In the genomic region with DNA sequence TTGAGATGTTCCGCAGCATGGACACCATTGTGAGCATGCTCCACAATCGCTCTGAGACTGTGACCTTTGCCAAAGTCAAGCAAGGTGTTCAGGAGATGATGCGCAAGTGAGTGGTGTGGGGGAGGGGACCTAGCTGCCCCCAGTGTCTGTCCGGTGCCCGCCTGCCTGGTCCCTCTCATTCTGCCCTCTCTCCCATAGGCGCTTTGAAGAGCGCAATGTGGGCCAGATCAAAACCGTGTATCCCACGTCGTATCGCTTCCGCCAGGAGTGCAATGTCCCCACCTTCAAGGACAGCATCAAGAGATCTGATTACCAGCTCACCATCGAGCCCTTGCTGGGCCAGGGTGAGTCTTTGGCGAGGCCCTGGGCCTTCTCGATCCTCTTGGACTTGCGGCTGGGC, we compare ENCODE assay signal across 13 mouse cellular contexts. TPM values are rescaled to one million over a fixed set of nuclear protein-coding genes. Genes with fewer than 3 reads are reported as not detected.
A peak's percentile ranks its signal among the peaks of the same experiment; 100 is the strongest.
DNase-seq lines count a peak whose midpoint lies in the region; ATAC-seq and TF ChIP-seq lines count a peak whose summit lies in the region.
"Had no signal": no experiment of that assay in that cellular context is flagged by ENCODE, and none has a peak within 500 bp of the region (broad histone marks: within the 10 kb centered on the region; RNA-seq: fewer than 3 reads in every experiment).

No protein-coding gene starts in this region.

- ATAC-seq in hindbrain, embryonic 16.5 days: no peak
- no peak for ATAC-seq in G1E (ENCODE audit: extremely low read depth, insufficient number of reproducible peaks, low FRiP score, poor library complexity, severe bottlenecking)
- no peak for ATAC-seq in liver, embryonic 12.5 days
- ATAC-seq: lung, postnatal 0 days; midbrain, embryonic 13.5 days had no signal

- no peaks in the 10 kb centered on the region for H3K9me3 ChIP-seq in hindbrain, embryonic 10.5 days
- H3K9me3 ChIP-seq in hindbrain, embryonic 16.5 days (ENCODE audit: control insufficient read depth, low read length): no peaks in the 10 kb centered on the region
- H3K9me3 ChIP-seq in ES-Bruce4 (replicated peaks; ENCODE audit: control insufficient read depth, insufficient read depth, low read length, poor library complexity, severe bottlenecking) (no peaks in the 10 kb centered on the region), G1E (replicated peaks) (no peaks in the 10 kb centered on the region)
- H3K9me3 ChIP-seq in liver, embryonic 12.5 days (replicated peaks): no peaks in the 10 kb centered on the region
- H3K9me3 ChIP-seq: midbrain, embryonic 13.5 days; neural tube, embryonic 12.5 days had no signal

- peaks cover 64% of the 10 kb centered on the region for H3K36me3 ChIP-seq in hindbrain, embryonic 10.5 days
- peaks cover 12% of the 10 kb centered on the region; the same call in 1 of the 2 replicates for H3K36me3 ChIP-seq in hindbrain, embryonic 16.5 days (ENCODE audit: control insufficient read depth, insufficient read depth, low read length)
- H3K36me3 ChIP-seq in ES-Bruce4 (ENCODE audit: control insufficient read depth, insufficient read depth, low read length, poor library complexity, severe bottlenecking) (peaks cover 51% of the 10 kb centered on the region), G1E (replicated peaks) (peaks cover 72% of the 10 kb centered on the region)
- H3K36me3 ChIP-seq in liver, embryonic 12.5 days: peaks cover 62% of the 10 kb centered on the region

- no peak for TF ChIP-seq POLR2A in ES-Bruce4 (IDR thresholded peaks at IDR 0.05; ENCODE audit: insufficient read depth, low read length)

- intact Hi-C loops in left cerebral cortex, postnatal 25 days (cut with DNase I): no loop called here

- no peak for DNase-seq in hindbrain, embryonic 10.5 days (ENCODE audit: low spot score)
- no peak for DNase-seq in G1E (ENCODE audit: low spot score)
- DNase-seq in layer of hippocampus, postnatal 25 days (ENCODE audit: extremely low spot score in 1 of 2, low spot score in 1 of 2): no peak
- DNase-seq in left cerebral cortex, postnatal 25 days (ENCODE audit: low spot score in 2 of 2): no peak
- DNase-seq: heart, postnatal 14 days; kidney, postnatal 36 days had no signal

- no peak for TF ChIP-seq CTCF in ES-Bruce4 (IDR thresholded peaks at IDR 0.05; ENCODE audit: low read depth, low read length)
- no peak for TF ChIP-seq CTCF in G1E (IDR thresholded peaks at IDR 0.05; ENCODE audit: low read depth, low read length)

- no peak for TF ChIP-seq EP300 in ES-Bruce4 (IDR thresholded peaks at IDR 0.05; ENCODE audit: insufficient read depth, low read depth, low read length)

- H3K4me3 ChIP-seq in hindbrain, embryonic 10.5 days: peak overlapping the region; percentile 95
- H3K4me3 ChIP-seq in hindbrain, embryonic 16.5 days (ENCODE audit: low read length): no peak overlapping the region
- peak overlapping the region; percentile 85 for H3K4me3 ChIP-seq in ES-Bruce4 (ENCODE audit: low read depth, low read length)
- H3K4me3 ChIP-seq in G1E (ENCODE audit: low read depth, low read length): peak overlapping the region; percentile 92; the same call in 1 of the 2 replicates
- H3K4me3 ChIP-seq in liver, embryonic 12.5 days: peak overlapping the region; percentile 98
- H3K4me3 ChIP-seq: left cerebral cortex, adult 2 months had no signal

- peaks cover 67% of the 10 kb centered on the region for H3K4me1 ChIP-seq in hindbrain, embryonic 10.5 days (replicated peaks)
- H3K4me1 ChIP-seq in hindbrain, embryonic 16.5 days (ENCODE audit: control insufficient read depth, insufficient read depth, low read depth, low read length): peaks cover 25% of the 10 kb centered on the region
- peaks cover 6% of the 10 kb centered on the region for H3K4me1 ChIP-seq in ES-Bruce4 (ENCODE audit: control insufficient read depth, insufficient read depth, low read length)
- H3K4me1 ChIP-seq in G1E (ENCODE audit: insufficient read depth, low read depth, low read length): peaks cover 88% of the 10 kb centered on the region
- peaks cover 81% of the 10 kb centered on the region for H3K4me1 ChIP-seq in liver, embryonic 12.5 days

- WGBS in hindbrain, embryonic 10.5 days: 96% methylated on average over 16 of the region's 16 CpGs
- 95% methylated on average over 16 of the region's 16 CpGs for WGBS in hindbrain, embryonic 16.5 days
- WGBS in liver, embryonic 12.5 days (ENCODE audit: insufficient replicate concordance): 93% methylated on average over 16 of the region's 16 CpGs

- H3K9ac ChIP-seq in hindbrain, embryonic 16.5 days (ENCODE audit: low read depth, low read length): no peak overlapping the region
- peak overlapping the region; percentile 98; the same call in 1 of the 2 replicates for H3K9ac ChIP-seq in ES-Bruce4 (ENCODE audit: low read depth, poor library complexity, severe bottlenecking)
- H3K9ac ChIP-seq in liver, embryonic 12.5 days: 0 out of 2 replicates have a peak overlapping the region, but pooled peaks have one; percentile 98

- no peak overlapping the region for H3K4me2 ChIP-seq in hindbrain, embryonic 16.5 days (ENCODE audit: low read length)
- peak overlapping the region; percentile 96 for H3K4me2 ChIP-seq in liver, embryonic 12.5 days

- H3K27ac ChIP-seq in hindbrain, embryonic 10.5 days: no peak overlapping the region
- no peak overlapping the region for H3K27ac ChIP-seq in hindbrain, embryonic 16.5 days (ENCODE audit: low read depth, low read length)
- H3K27ac ChIP-seq in ES-Bruce4 (ENCODE audit: insufficient read depth, low read length): peak overlapping the region; percentile 3; the same call in 1 of the 2 replicates
- peak overlapping the region; percentile 93 for H3K27ac ChIP-seq in liver, embryonic 12.5 days
- H3K27ac ChIP-seq: left cerebral cortex, adult 2 months; midbrain, embryonic 13.5 days; neural tube, embryonic 12.5 days had no signal

- no peaks in the 10 kb centered on the region for H3K27me3 ChIP-seq in hindbrain, embryonic 10.5 days (ENCODE audit: insufficient read depth, poor library complexity, severe bottlenecking)
- H3K27me3 ChIP-seq in hindbrain, embryonic 16.5 days (replicated peaks; ENCODE audit: control insufficient read depth, insufficient read depth, low read length): no peaks in the 10 kb centered on the region
- H3K27me3 ChIP-seq in ES-Bruce4 (ENCODE audit: control insufficient read depth, insufficient read depth, low read length, poor library complexity, severe bottlenecking) (no peaks in the 10 kb centered on the region), G1E (ENCODE audit: insufficient read depth, low read length) (no peaks in the 10 kb centered on the region; the same call in 1 of the 2 replicates)
- no peaks in the 10 kb centered on the region for H3K27me3 ChIP-seq in liver, embryonic 12.5 days (replicated peaks)
- H3K27me3 ChIP-seq: midbrain, embryonic 13.5 days; neural tube, embryonic 12.5 days had no signal

RNA-seq across cellular contexts. Expression of gene Cdt1, which starts 2.2 kb away (rescaled TPM):
- 56.0 and 64.3 TPM in 2 replicates for polyA plus RNA-seq in hindbrain, embryonic 10.5 days (2016; fragmentation: Nextera tagmentation; extraction: Ambion mirVana)
- polyA plus RNA-seq in hindbrain, embryonic 16.5 days (2015; fragmentation: Nextera tagmentation; extraction: Ambion mirVana): 8.0 and 11.4 TPM in 2 replicates
- 63.7 and 68.6 TPM in 2 replicates for polyA plus RNA-seq in ES-Bruce4 (2011; ENCODE audit: insufficient read depth, insufficient read length, low read depth, missing spikeins)
- total RNA-seq in G1E (2014; fragmentation: Nextera tagmentation): 70.8 and 71.7 TPM in 2 replicates
- total RNA-seq in G1E (2017): 46.9 and 49.9 TPM in 2 replicates
- 375 and 441 TPM in 2 replicates for polyA plus RNA-seq in G1E (2012)
- polyA plus RNA-seq in liver, embryonic 12.5 days (2016; fragmentation: Nextera tagmentation; extraction: Ambion mirVana): 65.7 and 66.8 TPM in 2 replicates
- 1 to 10 TPM; 1.1 to 1.6 TPM for total RNA-seq in layer of hippocampus, postnatal 25 days (2021)
- 1 to 10 TPM; 1.7 to 3.1 TPM for total RNA-seq in left cerebral cortex, postnatal 25 days (2021)

RNA-seq across cellular contexts. Expression of gene Aprt, which starts 6.7 kb away (rescaled TPM):
- 237 and 268 TPM in 2 replicates for polyA plus RNA-seq in hindbrain, embryonic 10.5 days (2016; fragmentation: Nextera tagmentation; extraction: Ambion mirVana)
- polyA plus RNA-seq in hindbrain, embryonic 16.5 days (2015; fragmentation: Nextera tagmentation; extraction: Ambion mirVana): 202 and 203 TPM in 2 replicates
- 325 and 344 TPM in 2 replicates for polyA plus RNA-seq in ES-Bruce4 (2011; ENCODE audit: insufficient read depth, insufficient read length, low read depth, missing spikeins)
- 110 and 112 TPM in 2 replicates for total RNA-seq in G1E (2014; fragmentation: Nextera tagmentation)
- total RNA-seq in G1E (2017): 100.0 and 146 TPM in 2 replicates
- 207 and 389 TPM in 2 replicates for polyA plus RNA-seq in G1E (2012)
- 226 and 253 TPM in 2 replicates for polyA plus RNA-seq in liver, embryonic 12.5 days (2016; fragmentation: Nextera tagmentation; extraction: Ambion mirVana)
- 10 to 100 TPM; 62.5 to 69.6 TPM for total RNA-seq in layer of hippocampus, postnatal 25 days (2021)
- 10 to 100 TPM; 56.6 to 60.4 TPM for total RNA-seq in left cerebral cortex, postnatal 25 days (2021)

RNA-seq across cellular contexts. Expression of gene Piezo1, which starts 18.9 kb away (rescaled TPM):
- 6.5 and 9.2 TPM in 2 replicates for polyA plus RNA-seq in hindbrain, embryonic 10.5 days (2016; fragmentation: Nextera tagmentation; extraction: Ambion mirVana)
- polyA plus RNA-seq in hindbrain, embryonic 16.5 days (2015; fragmentation: Nextera tagmentation; extraction: Ambion mirVana): 1.7 and 3.5 TPM in 2 replicates
- 59.4 and 61.6 TPM in 2 replicates for polyA plus RNA-seq in ES-Bruce4 (2011; ENCODE audit: insufficient read depth, insufficient read length, low read depth, missing spikeins)
- 77.0 and 95.3 TPM in 2 replicates for total RNA-seq in G1E (2014; fragmentation: Nextera tagmentation)
- total RNA-seq in G1E (2017): 24.9 and 26.0 TPM in 2 replicates
- 69.6 and 79.4 TPM in 2 replicates for polyA plus RNA-seq in G1E (2012)
- polyA plus RNA-seq in liver, embryonic 12.5 days (2016; fragmentation: Nextera tagmentation; extraction: Ambion mirVana): 21.7 and 24.4 TPM in 2 replicates
- total RNA-seq in layer of hippocampus, postnatal 25 days (2021): 1 to 10 TPM; 3.6 to 5.7 TPM
- 1 to 10 TPM; 5.6 to 6.3 TPM for total RNA-seq in left cerebral cortex, postnatal 25 days (2021)

RNA-seq across cellular contexts. Expression of gene Galns, which starts 41.3 kb away (rescaled TPM):
- polyA plus RNA-seq in hindbrain, embryonic 10.5 days (2016; fragmentation: Nextera tagmentation; extraction: Ambion mirVana): 7.1 and 7.2 TPM in 2 replicates
- 8.7 TPM in 2 replicates for polyA plus RNA-seq in hindbrain, embryonic 16.5 days (2015; fragmentation: Nextera tagmentation; extraction: Ambion mirVana)
- polyA plus RNA-seq in ES-Bruce4 (2011; ENCODE audit: insufficient read depth, insufficient read length, low read depth, missing spikeins): 11.9 and 12.8 TPM in 2 replicates
- total RNA-seq in G1E (2014; fragmentation: Nextera tagmentation): 5.0 and 6.0 TPM in 2 replicates
- total RNA-seq in G1E (2017): 7.6 and 7.9 TPM in 2 replicates
- 2.9 and 3.0 TPM in 2 replicates for polyA plus RNA-seq in G1E (2012)
- 4.6 TPM in 2 replicates for polyA plus RNA-seq in liver, embryonic 12.5 days (2016; fragmentation: Nextera tagmentation; extraction: Ambion mirVana)
- 10 to 100 TPM; 11.2 TPM for total RNA-seq in layer of hippocampus, postnatal 25 days (2021)
- 1 to 10 TPM; 7.4 to 9.1 TPM for total RNA-seq in left cerebral cortex, postnatal 25 days (2021)

RNA-seq across cellular contexts. Expression of gene Trappc2l, which starts 41.4 kb away (rescaled TPM):
- 53.3 and 68.5 TPM in 2 replicates for polyA plus RNA-seq in hindbrain, embryonic 10.5 days (2016; fragmentation: Nextera tagmentation; extraction: Ambion mirVana)
- 109 and 110 TPM in 2 replicates for polyA plus RNA-seq in hindbrain, embryonic 16.5 days (2015; fragmentation: Nextera tagmentation; extraction: Ambion mirVana)
- polyA plus RNA-seq in ES-Bruce4 (2011; ENCODE audit: insufficient read depth, insufficient read length, low read depth, missing spikeins) (19.3 and 30.5 TPM in 2 replicates), G1E (2012) (0.43 and 0.75 TPM in 2 replicates)
- total RNA-seq in G1E (2014; fragmentation: Nextera tagmentation) (19.5 and 31.8 TPM in 2 replicates), G1E (2017) (32.2 and 40.4 TPM in 2 replicates)
- polyA plus RNA-seq in liver, embryonic 12.5 days (2016; fragmentation: Nextera tagmentation; extraction: Ambion mirVana): 27.2 and 30.0 TPM in 2 replicates
- 10 to 100 TPM; 75.2 to 87.6 TPM for total RNA-seq in layer of hippocampus, postnatal 25 days (2021)
- total RNA-seq in left cerebral cortex, postnatal 25 days (2021): 10 to 100 TPM; 81.3 to 87.8 TPM

Comparison
In these comparisons a context has a peak if more than half of its experiments do, and no peak if none do; other contexts are left out.
1. H3K27ac ChIP-seq: peak in ES-Bruce4 (single experiment) and liver, embryonic 12.5 days (single experiment); none in hindbrain, embryonic 10.5 days (single experiment) and hindbrain, embryonic 16.5 days (single experiment).